Mouse (Mus musculus): ENCODE results near the gene Gm45713. TPM values are rescaled to one million over a fixed set of nuclear protein-coding genes. Genes with fewer than 3 reads are reported as not detected.

Gm45713 gene
- polyA plus RNA-seq, 1 experiment from 2014 or later = not detected

DNA sequence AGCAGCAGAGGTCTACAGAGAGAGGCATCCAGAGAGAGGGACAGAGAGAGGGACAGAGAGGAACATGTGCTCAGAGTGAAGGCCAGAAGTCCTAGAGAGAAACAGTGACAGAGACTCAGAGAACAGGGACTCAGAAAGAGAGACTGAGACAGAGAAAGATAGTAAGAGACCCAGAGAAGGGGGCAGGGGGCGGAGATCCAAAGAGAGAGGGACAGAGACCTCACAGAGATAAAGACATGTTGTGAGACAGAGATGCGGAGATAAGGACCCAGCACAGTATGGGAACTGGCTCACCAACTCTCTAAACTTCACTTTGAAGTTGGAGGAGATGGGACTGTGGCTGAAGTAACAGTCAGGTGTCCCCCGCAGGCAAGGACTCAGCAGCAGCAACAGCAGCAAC lies 661 bp downstream of the Gm45713 start:
- WGBS = 79% methylated on average over 3 of the region's 3 CpGs
- Histone ChIP-seq H3K4me3 (ENCODE audit: low read length) (peak overlapping the region; percentile 70; the same call in 1 of the 2 replicates), H3K9ac (replicated peaks; ENCODE audit: low read length) (0 out of 2 replicates have a peak overlapping the region, but pooled peaks have one; percentile 29), H3K4me2 (replicated peaks; ENCODE audit: low read depth, low read length) (peak overlapping the region; percentile 83; the same call in 1 of the 2 replicates), H3K27me3 (ENCODE audit: insufficient read depth, low read length) (no peaks in the 10 kb centered on the region), H3K27ac (ENCODE audit: low read length) (no peak overlapping the region), H3K36me3 (ENCODE audit: insufficient read depth, low read length) (no peaks in the 10 kb centered on the region), H3K4me1 (ENCODE audit: insufficient read depth, low read length) (0 out of 2 replicates have a peak, but pooled peaks cover 4% of the 10 kb centered on the region), H3K9me3 (ENCODE audit: low read length) (no peaks in the 10 kb centered on the region)
- no peak for ATAC-seq (ENCODE audit: low FRiP score, low TSS enrichment)

DNA sequence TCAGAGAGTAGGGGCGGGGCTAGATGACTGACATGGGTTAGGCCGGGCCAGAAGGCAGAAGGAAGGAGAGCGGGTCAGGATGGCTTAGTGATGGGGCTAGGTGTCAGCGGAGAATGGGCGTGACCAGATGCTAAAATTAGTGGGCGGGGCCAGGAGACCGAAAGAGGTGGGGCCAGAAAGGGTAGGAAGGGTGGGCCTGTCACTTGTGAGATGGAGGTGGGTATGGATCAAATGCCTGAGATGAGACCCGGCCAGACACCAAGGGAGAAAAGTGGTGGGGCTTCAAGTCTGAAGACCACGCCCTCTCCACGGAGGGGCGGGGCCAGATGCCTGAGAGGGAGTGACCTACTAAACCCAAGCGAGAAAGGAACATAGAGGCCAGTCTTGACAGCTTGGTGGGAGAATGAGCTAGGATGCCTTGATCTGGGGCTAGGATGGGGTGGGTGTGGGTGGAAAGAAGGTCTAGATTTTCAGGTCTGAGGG lies 1.4 kb downstream of the Gm45713 start:
- no peak overlapping the region for H3K27ac ChIP-seq (ENCODE audit: low read length)
- H3K4me2 ChIP-seq (replicated peaks; ENCODE audit: low read depth, low read length) = no peak overlapping the region
- 11% methylated on average over 12 of the region's 12 CpGs for WGBS

DNA sequence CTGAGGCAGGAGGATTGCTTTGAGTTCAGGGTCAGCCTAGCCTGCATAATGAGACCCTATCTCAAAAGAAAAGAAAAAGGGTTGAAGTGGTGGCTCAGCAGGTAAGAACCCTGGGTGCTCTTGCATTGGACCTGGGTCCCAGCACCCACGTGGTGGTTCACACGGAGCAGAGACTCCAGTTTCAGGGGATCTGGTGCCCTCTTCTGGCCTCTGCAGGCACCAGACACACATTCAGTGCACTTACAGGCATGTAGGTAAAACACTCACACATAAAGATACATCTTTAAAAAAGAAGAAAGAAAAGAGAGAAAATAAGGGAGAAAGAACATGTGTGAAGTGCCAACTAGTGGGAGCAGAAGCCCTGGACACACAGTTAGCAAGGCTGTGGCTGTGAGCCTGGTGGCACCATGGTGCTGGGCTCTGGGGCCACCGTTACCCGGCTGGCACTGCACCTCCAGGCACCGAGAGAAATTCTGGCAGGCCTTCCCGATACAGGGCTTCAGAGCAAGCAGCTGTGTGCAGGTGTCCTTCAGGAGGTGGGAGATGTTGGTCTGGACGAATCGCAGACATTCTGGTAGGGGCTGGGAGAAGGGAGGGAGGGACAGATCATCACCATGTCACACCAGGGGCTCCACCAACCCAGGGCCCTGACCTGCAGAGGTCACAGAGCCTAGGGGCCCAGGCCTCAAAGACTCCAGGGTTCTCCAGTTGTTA lies 2.4 kb downstream of the Gm45713 start:
- Histone ChIP-seq H3K9me3 (ENCODE audit: low read length) (no peaks in the 10 kb centered on the region), H3K4me3 (ENCODE audit: low read length) (no peak overlapping the region), H3K36me3 (ENCODE audit: insufficient read depth, low read length) (no peaks in the 10 kb centered on the region), H3K27ac (ENCODE audit: low read length) (no peak overlapping the region), H3K9ac (replicated peaks; ENCODE audit: low read length) (no peak overlapping the region), H3K4me1 (ENCODE audit: insufficient read depth, low read length) (peaks cover 14% of the 10 kb centered on the region), H3K27me3 (ENCODE audit: insufficient read depth, low read length) (no peaks in the 10 kb centered on the region), H3K4me2 (replicated peaks; ENCODE audit: low read depth, low read length) (no peak overlapping the region)
- no peak for ATAC-seq (ENCODE audit: low FRiP score, low TSS enrichment)
- WGBS = 75% methylated on average over 8 of the region's 8 CpGs

More for the DNA sequence above, 1.4 kb downstream of the Gm45713 start:
- Histone ChIP-seq H3K36me3 (ENCODE audit: insufficient read depth, low read length) (no peaks in the 10 kb centered on the region), H3K9me3 (ENCODE audit: low read length) (no peaks in the 10 kb centered on the region), H3K27me3 (ENCODE audit: insufficient read depth, low read length) (no peaks in the 10 kb centered on the region), H3K4me3 (ENCODE audit: low read length) (no peak overlapping the region), H3K4me1 (ENCODE audit: insufficient read depth, low read length) (peaks cover 10% of the 10 kb centered on the region), H3K9ac (replicated peaks; ENCODE audit: low read length) (no peak overlapping the region)
- no peak for ATAC-seq (ENCODE audit: low FRiP score, low TSS enrichment)

DNA sequence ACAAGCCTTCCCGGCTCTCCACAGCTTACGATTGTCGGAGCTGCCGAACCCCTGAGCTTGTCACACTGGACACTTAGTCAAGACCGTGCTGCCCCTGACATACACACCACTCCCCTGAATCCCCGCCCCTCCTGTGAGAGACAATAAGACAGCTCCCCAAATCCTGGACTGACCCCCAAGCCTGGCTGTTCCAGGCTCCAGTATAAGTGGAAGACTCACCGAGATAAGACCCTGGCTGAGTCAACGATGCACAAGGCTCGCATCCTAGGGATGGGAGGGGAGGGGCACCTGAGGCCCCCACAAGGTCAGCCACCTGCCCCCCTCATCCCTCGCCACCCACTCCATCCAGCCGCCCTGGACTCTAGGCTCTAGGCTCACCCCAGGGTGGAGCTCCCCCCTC lies 4.2 kb downstream of the Gm45713 start:
- Histone ChIP-seq H3K27me3 (ENCODE audit: insufficient read depth, low read length) (no peaks in the 10 kb centered on the region), H3K27ac (ENCODE audit: low read length) (no peak overlapping the region), H3K9ac (replicated peaks; ENCODE audit: low read length) (no peak overlapping the region), H3K36me3 (ENCODE audit: insufficient read depth, low read length) (peaks cover 8% of the 10 kb centered on the region), H3K4me2 (replicated peaks; ENCODE audit: low read depth, low read length) (no peak overlapping the region), H3K9me3 (ENCODE audit: low read length) (no peaks in the 10 kb centered on the region), H3K4me3 (ENCODE audit: low read length) (no peak overlapping the region), H3K4me1 (ENCODE audit: insufficient read depth, low read length) (peaks cover 21% of the 10 kb centered on the region)
- 83% methylated on average over 9 of the region's 11 CpGs for WGBS
- no peak for ATAC-seq (ENCODE audit: low FRiP score, low TSS enrichment)

DNA sequence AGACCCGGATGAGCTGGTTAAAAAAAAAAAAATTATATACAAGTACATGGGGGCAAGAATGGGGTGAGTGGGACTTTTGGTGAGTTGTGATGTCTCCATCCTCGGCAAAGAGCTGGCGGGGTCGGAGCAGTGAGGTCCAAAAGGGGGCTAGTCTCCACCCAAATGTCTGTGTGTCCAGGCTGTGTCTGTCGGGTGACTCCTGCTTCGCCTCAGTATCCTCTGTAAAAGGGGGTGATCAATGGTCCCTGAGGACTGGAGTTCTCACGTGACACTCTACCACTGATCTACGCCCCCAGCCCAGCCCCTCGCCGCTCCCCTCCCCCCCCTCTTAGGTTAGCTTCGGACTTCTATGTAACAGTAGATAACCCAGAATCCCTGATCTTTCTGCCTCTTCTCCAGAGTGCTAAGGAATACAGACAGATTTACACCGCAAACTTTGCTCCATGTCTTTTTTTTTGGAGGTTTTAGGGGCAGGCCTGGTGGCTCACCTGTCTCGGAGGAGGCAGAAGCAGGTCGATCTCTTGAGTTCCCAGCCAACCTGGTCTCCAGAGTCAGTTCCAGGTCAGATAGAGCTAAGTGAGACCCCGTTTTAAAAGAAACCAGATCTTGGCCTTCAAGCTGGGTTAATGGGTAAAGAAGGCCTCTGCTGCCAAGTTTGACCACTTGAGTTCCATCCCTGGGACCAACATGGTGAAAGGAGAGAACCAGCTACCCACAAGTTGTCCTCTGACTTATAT lies 6.1 kb downstream of the Gm45713 start:
- no peak for ATAC-seq (ENCODE audit: low FRiP score, low TSS enrichment)
- peak overlapping the region; percentile 88 for H3K4me3 ChIP-seq (ENCODE audit: low read length)
- H3K27me3 ChIP-seq (ENCODE audit: insufficient read depth, low read length) = no peaks in the 10 kb centered on the region
- H3K27ac ChIP-seq (ENCODE audit: low read length) = peak overlapping the region; percentile 94
- peaks cover 26% of the 10 kb centered on the region for H3K36me3 ChIP-seq (ENCODE audit: insufficient read depth, low read length)
- H3K4me1 ChIP-seq (ENCODE audit: insufficient read depth, low read length) = peaks cover 36% of the 10 kb centered on the region
- peak overlapping the region; percentile 84 for H3K4me2 ChIP-seq (replicated peaks; ENCODE audit: low read depth, low read length)
- no peaks in the 10 kb centered on the region for H3K9me3 ChIP-seq (ENCODE audit: low read length)
- 53% methylated on average over 15 of the region's 15 CpGs for WGBS
- peak overlapping the region; percentile 78 for H3K9ac ChIP-seq (replicated peaks; ENCODE audit: low read length)

DNA sequence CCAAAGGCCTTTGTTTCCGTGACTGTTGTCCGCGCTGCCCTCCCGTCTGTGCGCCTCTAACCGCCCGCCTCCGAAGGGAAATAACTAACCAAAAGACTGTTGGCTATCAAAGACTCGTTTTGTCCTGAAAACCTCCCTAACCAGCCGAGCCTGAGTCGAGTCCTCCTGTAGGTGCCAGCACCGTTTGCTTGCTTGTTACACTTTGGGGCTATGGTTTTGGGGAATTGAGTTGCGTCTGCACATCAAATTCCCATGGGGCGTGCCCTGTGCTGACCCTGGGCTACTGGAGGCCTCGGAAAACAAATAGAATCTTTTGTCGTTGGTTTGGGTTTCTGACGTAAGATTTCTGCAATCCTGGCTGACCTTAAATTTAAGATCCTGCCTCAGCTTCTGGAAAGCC lies 6.7 kb downstream of the Gm45713 start:
- ATAC-seq (ENCODE audit: low FRiP score, low TSS enrichment) = no peak

DNA sequence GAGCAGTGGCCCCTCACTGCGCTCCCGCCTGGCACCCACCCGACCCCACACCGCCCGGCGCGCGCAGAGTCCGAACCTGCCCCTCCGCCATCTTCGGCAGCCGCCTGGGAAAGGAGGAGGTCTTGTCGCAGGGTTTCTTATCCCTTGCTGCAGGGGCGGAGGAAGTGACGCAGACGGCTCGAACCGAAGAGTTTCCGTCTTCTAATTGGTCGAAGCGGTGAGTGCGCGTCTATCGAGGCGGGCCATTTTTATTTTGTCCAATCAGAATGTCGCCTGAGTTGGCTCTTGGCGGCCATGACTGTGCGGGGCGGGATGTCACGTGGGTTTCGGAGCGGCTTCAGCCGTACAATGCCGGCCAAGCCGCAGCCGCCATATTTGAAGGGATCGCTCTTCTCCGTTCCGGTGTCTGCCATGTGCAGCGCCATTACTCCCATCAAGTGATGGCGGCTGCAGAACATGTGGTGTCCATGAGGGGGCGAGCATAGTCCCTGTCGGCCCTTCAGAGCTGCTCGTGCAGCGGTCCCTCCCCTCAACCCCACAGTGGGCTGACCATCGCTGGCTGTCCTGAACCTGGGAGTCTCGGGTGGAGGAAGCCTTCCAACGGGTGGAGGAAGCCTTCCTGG lies 7.3 kb downstream of the Gm45713 start, which contains the start of gene Rpl13a:
Gene Rpl13a (minus strand): TSS at position 138 of the 623 bp plus-strand sequence.
- H3K36me3 ChIP-seq (ENCODE audit: insufficient read depth, low read length) = peaks cover 31% of the 10 kb centered on the region
- H3K27ac ChIP-seq (ENCODE audit: low read length) = peak within 1 kb of the TSS; percentile 95
- peaks cover 41% of the 10 kb centered on the region for H3K4me1 ChIP-seq (ENCODE audit: insufficient read depth, low read length)
- H3K9me3 ChIP-seq (ENCODE audit: low read length) = no peaks in the 10 kb centered on the region
- H3K4me2 ChIP-seq (replicated peaks; ENCODE audit: low read depth, low read length) = peak within 1 kb of the TSS; percentile 92
- H3K9ac ChIP-seq (replicated peaks; ENCODE audit: low read length) = peak within 1 kb of the TSS; percentile 94
- peak; percentile 95 for ATAC-seq (ENCODE audit: low FRiP score, low TSS enrichment)
- WGBS = under 1% methylated on average over 48 of the region's 48 CpGs
- peak within 1 kb of the TSS; percentile 88 for H3K4me3 ChIP-seq (ENCODE audit: low read length)
- no peaks in the 10 kb centered on the region for H3K27me3 ChIP-seq (ENCODE audit: insufficient read depth, low read length)

More for the DNA sequence above, 6.7 kb downstream of the Gm45713 start:
- Histone ChIP-seq H3K9ac (replicated peaks; ENCODE audit: low read length) (peak overlapping the region; percentile 78), H3K9me3 (ENCODE audit: low read length) (no peaks in the 10 kb centered on the region), H3K4me3 (ENCODE audit: low read length) (peak overlapping the region; percentile 88), H3K4me1 (ENCODE audit: insufficient read depth, low read length) (peaks cover 41% of the 10 kb centered on the region), H3K27me3 (ENCODE audit: insufficient read depth, low read length) (no peaks in the 10 kb centered on the region), H3K4me2 (replicated peaks; ENCODE audit: low read depth, low read length) (peak overlapping the region; percentile 84), H3K36me3 (ENCODE audit: insufficient read depth, low read length) (peaks cover 31% of the 10 kb centered on the region), H3K27ac (ENCODE audit: low read length) (peak overlapping the region; percentile 94)
- under 1% methylated on average over 17 of the region's 17 CpGs for WGBS

DNA sequence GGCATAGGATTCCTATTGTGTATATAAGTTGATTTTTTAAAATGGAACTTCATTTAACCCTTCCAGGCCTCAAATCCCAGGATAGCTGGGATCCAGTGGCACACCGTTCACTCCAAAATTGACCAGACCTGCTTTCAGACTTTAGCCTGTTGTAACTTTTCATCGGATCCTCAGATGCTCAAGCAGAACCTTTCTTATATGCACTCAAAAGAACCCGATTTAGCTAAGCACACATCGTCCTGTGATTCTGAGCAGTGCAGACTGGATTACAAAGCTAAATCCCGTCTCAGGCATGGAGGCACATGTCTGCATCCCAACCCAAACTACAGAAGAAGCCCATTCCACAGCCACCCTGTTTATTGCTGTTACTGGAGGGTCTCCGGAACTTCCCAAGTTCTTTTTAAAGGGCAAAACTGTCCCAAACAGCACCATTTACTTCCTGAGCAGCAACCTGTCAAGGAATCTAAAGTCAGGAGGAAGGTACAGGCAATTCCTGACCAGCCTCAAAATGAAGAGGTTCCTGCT lies 8.3 kb downstream of the Gm45713 start:
- H3K4me1 ChIP-seq (ENCODE audit: insufficient read depth, low read length) = peaks cover 46% of the 10 kb centered on the region
- peak overlapping the region; percentile 92 for H3K4me2 ChIP-seq (replicated peaks; ENCODE audit: low read depth, low read length)
- H3K36me3 ChIP-seq (ENCODE audit: insufficient read depth, low read length) = peaks cover 36% of the 10 kb centered on the region
- H3K9me3 ChIP-seq (ENCODE audit: low read length) = no peaks in the 10 kb centered on the region
- no peak for ATAC-seq (ENCODE audit: low FRiP score, low TSS enrichment)
- H3K4me3 ChIP-seq (ENCODE audit: low read length) = peak overlapping the region; percentile 88
- peak overlapping the region; percentile 95 for H3K27ac ChIP-seq (ENCODE audit: low read length)
- peak overlapping the region; percentile 94 for H3K9ac ChIP-seq (replicated peaks; ENCODE audit: low read length)
- H3K27me3 ChIP-seq (ENCODE audit: insufficient read depth, low read length) = no peaks in the 10 kb centered on the region
- WGBS = 0% methylated on average over 6 of the region's 6 CpGs

DNA sequence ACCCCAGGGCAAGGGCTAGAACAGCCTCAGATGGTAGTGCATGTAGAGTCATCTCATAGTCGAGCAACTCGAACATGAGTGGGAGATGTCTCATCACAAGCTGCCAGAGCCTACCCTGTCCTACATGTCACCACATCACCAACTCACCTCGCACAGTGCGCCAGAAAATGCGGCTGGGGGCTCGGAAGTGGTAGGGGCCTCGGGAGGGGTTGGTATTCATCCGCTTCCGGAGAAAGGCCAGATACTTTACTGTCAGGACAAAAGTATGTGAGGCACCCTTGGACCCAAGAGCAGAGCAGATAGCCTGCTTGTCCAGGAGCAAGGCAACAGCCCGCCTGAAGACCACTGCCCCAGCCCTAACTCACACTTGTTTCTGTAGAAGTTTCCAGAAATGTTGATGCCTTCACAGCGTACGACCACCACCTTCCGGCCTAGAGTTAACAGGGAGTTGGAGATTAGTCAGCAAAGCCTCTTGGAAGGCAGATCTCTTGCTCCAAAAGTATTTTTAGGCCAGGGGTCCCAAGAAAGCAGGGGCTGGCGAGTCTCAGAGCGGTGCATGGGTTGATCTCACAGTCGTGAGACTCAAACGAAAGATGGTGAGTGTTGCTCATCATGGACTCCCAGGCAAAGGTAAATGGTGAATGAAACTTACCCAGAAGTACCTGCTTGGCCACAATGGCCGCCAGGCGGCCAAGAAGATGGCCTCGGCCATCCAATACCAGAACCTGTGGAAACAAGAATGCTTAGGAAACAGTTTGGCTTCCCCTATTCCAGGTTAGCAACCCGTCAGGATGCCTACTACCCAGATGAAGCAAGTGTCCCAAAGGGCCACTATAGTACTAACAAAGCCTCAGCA lies 9.0 kb downstream of the Gm45713 start:
- peaks cover 43% of the 10 kb centered on the region for H3K36me3 ChIP-seq (ENCODE audit: insufficient read depth, low read length)
- ATAC-seq (ENCODE audit: low FRiP score, low TSS enrichment) = no peak
- H3K27ac ChIP-seq (ENCODE audit: low read length) = peak overlapping the region; percentile 95
- WGBS = 35% methylated on average over 21 of the region's 21 CpGs
- H3K4me1 ChIP-seq (ENCODE audit: insufficient read depth, low read length) = peaks cover 53% of the 10 kb centered on the region
- H3K9ac ChIP-seq (replicated peaks; ENCODE audit: low read length) = peak overlapping the region; percentile 94
- no peaks in the 10 kb centered on the region for H3K9me3 ChIP-seq (ENCODE audit: low read length)
- H3K4me3 ChIP-seq (ENCODE audit: low read length) = peak overlapping the region; percentile 88
- no peaks in the 10 kb centered on the region for H3K27me3 ChIP-seq (ENCODE audit: insufficient read depth, low read length)
- H3K4me2 ChIP-seq (replicated peaks; ENCODE audit: low read depth, low read length) = peak overlapping the region; percentile 92
